In genomic region chr3:39357012-39357411, GRCm38 (mm10) we compare ENCODE assay signal across 18 mouse cellular contexts.
"Had no signal": no experiment of that assay in that cellular context is flagged by ENCODE, and none has a peak within 500 bp of the region (broad histone marks: within the 10 kb centered on the region; RNA-seq: fewer than 3 reads in every experiment).

No protein-coding gene starts in this region.

- H3K9me3 ChIP-seq: midbrain, embryonic 12.5 days had no signal

- ATAC-seq: midbrain, embryonic 16.5 days had no signal

- H3K4me1 ChIP-seq: midbrain, embryonic 10.5 days; midbrain, embryonic 12.5 days; neural tube, embryonic 15.5 days had no signal

- DNase-seq: lung, adult 18-20 months; lung, postnatal 14 days; lung, postnatal 4 days; midbrain, embryonic 14.5 days; retina, postnatal 1 day; right cerebral cortex, adult 18-20 months; right cerebral cortex, postnatal 25 days; right cerebral cortex, postnatal 4 days; spleen, adult 18-20 months; thymus, adult 18-20 months; thymus, postnatal 14 days; thymus, postnatal 36 days had no signal

- H3K9ac ChIP-seq: midbrain, embryonic 12.5 days; neural tube, embryonic 13.5 days; neural tube, embryonic 15.5 days had no signal

- H3K4me3 ChIP-seq: midbrain, embryonic 10.5 days; midbrain, embryonic 12.5 days; myocyte; neural tube, embryonic 13.5 days; neural tube, embryonic 15.5 days had no signal

- H3K27me3 ChIP-seq: midbrain, embryonic 12.5 days; neural tube, embryonic 13.5 days; neural tube, embryonic 15.5 days had no signal

- H3K36me3 ChIP-seq: midbrain, embryonic 10.5 days; midbrain, embryonic 12.5 days; neural tube, embryonic 13.5 days; neural tube, embryonic 15.5 days had no signal

- H3K4me2 ChIP-seq: midbrain, embryonic 12.5 days; neural tube, embryonic 13.5 days; neural tube, embryonic 15.5 days had no signal

- H3K27ac ChIP-seq: midbrain, embryonic 10.5 days; midbrain, embryonic 12.5 days; neural tube, embryonic 13.5 days; neural tube, embryonic 15.5 days had no signal
